12 mouse cellular contexts compared by ENCODE assay signal in the genomic region with DNA sequence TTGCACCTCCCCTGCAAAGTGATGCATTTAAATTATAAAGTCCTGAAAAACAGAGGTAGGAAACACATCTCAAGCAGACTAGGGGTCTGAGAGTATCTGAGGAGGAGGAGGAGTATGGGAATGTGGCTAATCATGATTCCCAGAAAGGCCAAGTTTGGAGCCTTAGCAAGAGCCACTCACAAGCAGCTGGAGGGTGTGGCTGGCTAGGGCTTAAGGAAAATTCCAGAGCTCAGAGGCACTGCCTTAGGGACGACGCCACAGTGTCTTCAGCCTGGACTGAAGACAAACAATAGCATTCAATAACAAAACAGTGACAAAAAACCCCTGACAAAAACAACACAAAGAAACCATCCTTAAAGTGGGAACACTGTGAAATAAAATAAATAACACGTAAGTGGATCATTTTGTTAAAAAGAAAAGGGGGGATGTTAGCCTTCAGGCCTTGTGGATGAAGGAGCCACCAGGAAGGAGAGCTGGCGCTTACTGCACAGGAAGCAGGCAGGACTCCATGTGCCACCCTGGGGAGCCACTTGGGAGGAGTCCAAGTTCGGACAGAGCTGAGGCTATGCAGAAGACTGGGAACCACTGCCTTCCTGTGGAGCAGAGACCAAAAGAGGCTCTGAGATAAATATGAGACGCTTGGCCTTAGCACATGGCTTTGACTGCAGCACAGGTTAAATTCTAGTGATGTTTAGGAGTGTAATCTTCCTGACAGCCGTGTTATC. TPM values are rescaled to one million over a fixed set of nuclear protein-coding genes. Genes with fewer than 3 reads are reported as not detected.
DNase-seq lines count a peak whose midpoint lies in the region; ATAC-seq lines count a peak whose summit lies in the region.
"Had no signal": no experiment of that assay in that cellular context is flagged by ENCODE, and none has a peak within 500 bp of the region (broad histone marks: within the 10 kb centered on the region; RNA-seq: fewer than 3 reads in every experiment).

No protein-coding gene starts in this region.

- no peak for ATAC-seq in kidney, embryonic 15.5 days (replicated peaks; ENCODE audit: low FRiP score)
- ATAC-seq in granulocyte monocyte progenitor cell, adult 5-6 weeks (replicated peaks; ENCODE audit: poor library complexity, severe bottlenecking): no peak
- ATAC-seq: hindbrain, postnatal 0 days had no signal

- H3K9me3 ChIP-seq in kidney, embryonic 15.5 days (replicated peaks): no peaks in the 10 kb centered on the region
- H3K9me3 ChIP-seq: liver, embryonic 13.5 days; midbrain, embryonic 12.5 days had no signal

- intact Hi-C loops in heart, postnatal 10 days (cut with DNase I): no loop called here

- peak; percentile 31 for DNase-seq in kidney, adult 18-20 months
- DNase-seq in gastrocnemius, adult 18-20 months (ENCODE audit: low spot score): peak; percentile 87
- peak; percentile 35 to 56 for DNase-seq in heart, postnatal 10 days
- DNase-seq in lung, postnatal 10 days: peak; percentile 41
- DNase-seq in yolk sac, embryonic 10.5 days (ENCODE audit: low spot score): no peak
- DNase-seq in natural killer cell, adult 2 months (ENCODE audit: low spot score in 2 of 2): no peak
- DNase-seq: liver, embryonic 13.5 days had no signal

- no peak overlapping the region for H3K27ac ChIP-seq in kidney, embryonic 15.5 days
- H3K27ac ChIP-seq: hindbrain, postnatal 0 days; left cerebral cortex, adult 2 months; liver, embryonic 13.5 days; midbrain, embryonic 12.5 days had no signal

- no peaks in the 10 kb centered on the region for H3K36me3 ChIP-seq in kidney, embryonic 15.5 days
- H3K36me3 ChIP-seq: liver, embryonic 13.5 days; midbrain, embryonic 12.5 days had no signal

- no peaks in the 10 kb centered on the region for H3K27me3 ChIP-seq in kidney, embryonic 15.5 days
- H3K27me3 ChIP-seq: liver, embryonic 13.5 days; midbrain, embryonic 12.5 days had no signal

- no peak overlapping the region for H3K4me2 ChIP-seq in kidney, embryonic 15.5 days
- H3K4me2 ChIP-seq: liver, embryonic 13.5 days; midbrain, embryonic 12.5 days had no signal

- H3K4me3 ChIP-seq in kidney, embryonic 15.5 days (replicated peaks): no peak overlapping the region
- H3K4me3 ChIP-seq: left cerebral cortex, adult 2 months; liver, embryonic 13.5 days; midbrain, embryonic 12.5 days had no signal

- no peaks in the 10 kb centered on the region for H3K4me1 ChIP-seq in kidney, embryonic 15.5 days
- H3K4me1 ChIP-seq: liver, embryonic 13.5 days; midbrain, embryonic 12.5 days had no signal

- no peak overlapping the region for H3K9ac ChIP-seq in kidney, embryonic 15.5 days
- H3K9ac ChIP-seq: liver, embryonic 13.5 days; midbrain, embryonic 12.5 days had no signal

- 69% methylated on average over 7 of the region's 7 CpGs for WGBS in kidney, embryonic 15.5 days

RNA-seq across cellular contexts. Expression of gene Serpine2, which starts 56.6 kb away (rescaled TPM):
- 139 and 181 TPM in 2 replicates for polyA plus RNA-seq in kidney, embryonic 15.5 days (2015; fragmentation: Nextera tagmentation; extraction: Ambion mirVana)
- total RNA-seq in gastrocnemius, adult 18-20 months (2021): 10 to 100 TPM; 78.7 to 89.6 TPM
- 10 to 100 TPM; 40.1 to 42.9 TPM for total RNA-seq in heart, postnatal 10 days (2021)
- total RNA-seq in granulocyte monocyte progenitor cell, adult 5-6 weeks (2014; fragmentation: Nextera tagmentation): 16.0 and 32.9 TPM in 2 replicates
- 40.2 and 41.1 TPM in 2 replicates for total RNA-seq in granulocyte monocyte progenitor cell, adult 5-6 weeks (2017)

Comparison
In these comparisons a context has a peak if more than half of its experiments do, and no peak if none do; other contexts are left out.
1. DNase-seq: peak in kidney, adult 18-20 months (single experiment), gastrocnemius, adult 18-20 months (single experiment), heart, postnatal 10 days (2 of 2) and lung, postnatal 10 days (single experiment); none in yolk sac, embryonic 10.5 days (single experiment) and natural killer cell, adult 2 months (0 of 2).